Mouse (Mus musculus) forebrain, embryonic 16.5 days (tissue): ENCODE data around the gene Tex2. TPM values are rescaled to one million over a fixed set of nuclear protein-coding genes. Genes with fewer than 3 reads are reported as not detected.
"Not testable (repeated sequence)": the region's sequence is repeated elsewhere in the genome, so short reads cannot be mapped to it uniquely, and the experiment has no call there.

Experiments
- ATAC-seq: fragments of 200-750 bp; cut with Nextera tagmentation; 2 replicates; pipeline ENCODE4 v1.8.0; 2017; ENCODE audit warnings: mild to moderate bottlenecking, moderate library complexity
- H3K27ac ChIP-seq: fragments of 300-500 bp; sonication (generic); 2 replicates; pipeline ENCODE4 v1.5.1; 2014; ENCODE audit warnings: low read length, control low read depth
- H3K27me3 ChIP-seq: fragments of 300-500 bp; sonication (generic); replicated peaks from 2 replicates; pipeline ENCODE4 v1.6.1; 2014; ENCODE audit warnings: low read length; ENCODE audit not compliant: control insufficient read depth, insufficient read depth
- H3K36me3 ChIP-seq: fragments of 300-500 bp; sonication (generic); 2 replicates; pipeline ENCODE4 v1.6.1; 2014; ENCODE audit not compliant: control insufficient read depth, insufficient read depth
- H3K4me1 ChIP-seq: fragments of 300-500 bp; sonication (generic); replicated peaks from 2 replicates; pipeline ENCODE4 v1.6.1; 2014; ENCODE audit warnings: low read length; ENCODE audit not compliant: control insufficient read depth, insufficient read depth
- H3K4me2 ChIP-seq: fragments of 300-500 bp; sonication (generic); 2 replicates; pipeline ENCODE4 v1.6.1; 2014; ENCODE audit warnings: mild to moderate bottlenecking, low read length, control low read depth
- H3K4me3 ChIP-seq: fragments of 300-500 bp; sonication (generic); replicated peaks from 2 replicates; pipeline ENCODE4 v1.5.1; 2014; ENCODE audit warnings: mild to moderate bottlenecking, low read length, control low read depth
- H3K9ac ChIP-seq: fragments of 300-500 bp; sonication (generic); replicated peaks from 2 replicates; pipeline ENCODE4 v1.6.1; 2014; ENCODE audit warnings: low read depth, low read length, control low read depth
- H3K9me3 ChIP-seq: fragments of 300-500 bp; sonication (generic); 2 replicates; pipeline ENCODE4 v1.6.1; 2016; ENCODE audit warnings: low read length; ENCODE audit not compliant: control insufficient read depth
- WGBS: fragments of 180-500 bp; shearing (Covaris S2); extraction: QIAGEN DNeasy Blood & Tissue Kit; methylation state at CpG from one replicate; pipeline ENCODE4 v1.1.7; 2014; 5-methylcytosine and 5-hydroxymethylcytosine counted together
- polyA plus RNA-seq: library from polyadenylated mRNA; unstranded; fragments of >200 nt; fragmentation: Nextera tagmentation; extraction: Ambion mirVana; gene quantifications from 2 replicates; pipeline ENCODE4 v1.2.1, GENCODE M21; 2015

Tex2 gene
- polyA plus RNA-seq, 1 experiment from 2014 or later: 20.3 TPM

- no peaks in the 10 kb centered on the region for H3K27me3 ChIP-seq
- no peaks in the 10 kb centered on the region for H3K9me3 ChIP-seq
- no peak overlapping the region for H3K27ac ChIP-seq
- no peak for ATAC-seq
- no peaks in the 10 kb centered on the region for H3K4me1 ChIP-seq
- H3K4me3 ChIP-seq: no peak overlapping the region
- H3K36me3 ChIP-seq: no peaks in the 10 kb centered on the region
- no peak overlapping the region for H3K9ac ChIP-seq
- H3K4me2 ChIP-seq: no peak overlapping the region
- 66% methylated on average over 8 of the region's 8 CpGs for WGBS
Measured at GRCm38 (mm10) chr11:106588781-106589180, 24.4 kb downstream of the Tex2 start.

GRCm38 (mm10) chr11:106587786-106588519 lies 25.3 kb downstream of the Tex2 start:
- no peaks in the 10 kb centered on the region for H3K9me3 ChIP-seq
- no peaks in the 10 kb centered on the region for H3K36me3 ChIP-seq
- H3K27ac ChIP-seq: no peak overlapping the region
- 87% methylated on average over 10 of the region's 10 CpGs for WGBS
- no peak for ATAC-seq
- no peaks in the 10 kb centered on the region for H3K4me1 ChIP-seq
- H3K4me3 ChIP-seq: no peak overlapping the region
- H3K4me2 ChIP-seq: no peak overlapping the region
- H3K9ac ChIP-seq: no peak overlapping the region
- H3K27me3 ChIP-seq: no peaks in the 10 kb centered on the region

GRCm38 (mm10) chr11:106583801-106584200 lies 29.4 kb downstream of the Tex2 start:
- ATAC-seq: no peak
- no peaks in the 10 kb centered on the region for H3K4me1 ChIP-seq
- H3K4me2 ChIP-seq: no peak overlapping the region
- H3K27ac ChIP-seq: no peak overlapping the region
- H3K9ac ChIP-seq: no peak overlapping the region
- H3K9me3 ChIP-seq: no peaks in the 10 kb centered on the region
- H3K27me3 ChIP-seq: no peaks in the 10 kb centered on the region
- no peak overlapping the region for H3K4me3 ChIP-seq
- WGBS: 97% methylated on average over 1 of the region's 1 CpGs
- H3K36me3 ChIP-seq: no peaks in the 10 kb centered on the region

- Histone ChIP-seq H3K9me3 (no peaks in the 10 kb centered on the region), H3K36me3 (no peaks in the 10 kb centered on the region), H3K4me2 (no peak overlapping the region), H3K4me3 (no peak overlapping the region), H3K27ac (no peak overlapping the region), H3K4me1 (no peaks in the 10 kb centered on the region), H3K27me3 (no peaks in the 10 kb centered on the region), H3K9ac (no peak overlapping the region)
- no peak for ATAC-seq
- WGBS: 95% methylated on average over 10 of the region's 10 CpGs
Measured at GRCm38 (mm10) chr11:106581357-106581756, 31.9 kb downstream of the Tex2 start.

- ATAC-seq: no peak
- no peak overlapping the region for H3K27ac ChIP-seq
- H3K4me3 ChIP-seq: no peak overlapping the region
- H3K27me3 ChIP-seq: no peaks in the 10 kb centered on the region
- WGBS: 95% methylated on average over 8 of the region's 8 CpGs
- H3K9ac ChIP-seq: no peak overlapping the region
- H3K4me2 ChIP-seq: no peak overlapping the region
- H3K4me1 ChIP-seq: no peaks in the 10 kb centered on the region
- no peaks in the 10 kb centered on the region for H3K9me3 ChIP-seq
- H3K36me3 ChIP-seq: no peaks in the 10 kb centered on the region
Measured at GRCm38 (mm10) chr11:106580468-106580867, 32.8 kb downstream of the Tex2 start.

GRCm38 (mm10) chr11:106579957-106580356 lies 33.3 kb downstream of the Tex2 start:
- no peak for ATAC-seq
- H3K9me3 ChIP-seq: no peaks in the 10 kb centered on the region
- no peak overlapping the region for H3K4me3 ChIP-seq
- H3K27ac ChIP-seq: no peak overlapping the region
- no peaks in the 10 kb centered on the region for H3K27me3 ChIP-seq
- no peak overlapping the region for H3K4me2 ChIP-seq
- H3K4me1 ChIP-seq: no peaks in the 10 kb centered on the region
- WGBS: 77% methylated on average over 5 of the region's 5 CpGs
- H3K36me3 ChIP-seq: no peaks in the 10 kb centered on the region
- no peak overlapping the region for H3K9ac ChIP-seq

- no peaks in the 10 kb centered on the region for H3K4me1 ChIP-seq
- no peak overlapping the region for H3K4me3 ChIP-seq
Measured at GRCm38 (mm10) chr11:106579146-106579545, 34.1 kb downstream of the Tex2 start.

GRCm38 (mm10) chr11:106577624-106578355 lies 35.4 kb downstream of the Tex2 start:
- not testable (repeated sequence) for H3K9ac ChIP-seq, H3K4me1 ChIP-seq, H3K27me3 ChIP-seq, H3K4me3 ChIP-seq, ATAC-seq, H3K9me3 ChIP-seq, H3K27ac ChIP-seq, H3K36me3 ChIP-seq, H3K4me2 ChIP-seq
- 95% methylated on average over 10 of the region's 10 CpGs for WGBS

More at GRCm38 (mm10) chr11:106579146-106579545, 34.1 kb downstream of the Tex2 start:
- no peaks in the 10 kb centered on the region for H3K36me3 ChIP-seq
- H3K9me3 ChIP-seq: no peaks in the 10 kb centered on the region
- no peak overlapping the region for H3K27ac ChIP-seq
- no peak overlapping the region for H3K4me2 ChIP-seq
- ATAC-seq: no peak
- H3K27me3 ChIP-seq: no peaks in the 10 kb centered on the region
- H3K9ac ChIP-seq: no peak overlapping the region
- 90% methylated on average over 2 of the region's 2 CpGs for WGBS

GRCm38 (mm10) chr11:106574456-106574855 lies 38.8 kb downstream of the Tex2 start:
- WGBS: 85% methylated on average over 9 of the region's 9 CpGs
- Histone ChIP-seq H3K27ac (no peak overlapping the region), H3K9ac (no peak overlapping the region), H3K9me3 (no peaks in the 10 kb centered on the region), H3K4me3 (no peak overlapping the region), H3K4me2 (no peak overlapping the region), H3K27me3 (no peaks in the 10 kb centered on the region), H3K4me1 (peaks cover 5% of the 10 kb centered on the region), H3K36me3 (no peaks in the 10 kb centered on the region)
- ATAC-seq: no peak
